Mouse (Mus musculus): ENCODE results near the gene Slc5a2. TPM values are rescaled to one million over a fixed set of nuclear protein-coding genes. Genes with fewer than 3 reads are reported as not detected.

The Slc5a2 gene
- polyA plus RNA-seq (2012; ENCODE audit: insufficient read depth, insufficient read length, missing spikeins) = not detected in 2 replicates

DNA sequence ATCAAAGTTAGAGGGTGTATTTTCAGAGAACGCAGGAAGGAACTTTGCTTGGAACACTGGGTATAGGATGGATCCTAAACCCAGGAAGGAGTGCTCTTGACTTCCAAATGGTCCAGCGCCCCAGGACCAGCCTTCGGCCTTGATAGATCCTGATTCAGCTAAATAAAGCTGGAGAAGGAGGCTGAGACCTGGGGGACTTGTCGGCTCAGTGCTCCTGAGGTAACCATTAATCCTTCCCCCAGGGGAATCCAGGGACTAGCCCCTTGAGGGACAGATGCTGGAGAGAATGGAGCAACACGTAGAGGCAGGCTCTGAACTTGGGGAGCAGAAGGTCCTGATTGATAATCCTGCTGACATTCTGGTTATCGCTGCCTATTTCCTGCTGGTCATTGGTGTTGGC is at the start of gene Slc5a2:
Slc5a2 (plus strand) TSS at position 247 of the 400 bp plus-strand sequence.
- Histone ChIP-seq H3K27ac (replicated peaks; ENCODE audit: low read depth, low read length) (no peak within 1 kb of the TSS), H3K4me1 (ENCODE audit: control insufficient read depth, insufficient read depth, insufficient read length, low read length) (no peaks in the 10 kb centered on the region), H3K4me3 (ENCODE audit: insufficient read depth, low read depth, low read length) (no peak within 1 kb of the TSS)

DNA sequence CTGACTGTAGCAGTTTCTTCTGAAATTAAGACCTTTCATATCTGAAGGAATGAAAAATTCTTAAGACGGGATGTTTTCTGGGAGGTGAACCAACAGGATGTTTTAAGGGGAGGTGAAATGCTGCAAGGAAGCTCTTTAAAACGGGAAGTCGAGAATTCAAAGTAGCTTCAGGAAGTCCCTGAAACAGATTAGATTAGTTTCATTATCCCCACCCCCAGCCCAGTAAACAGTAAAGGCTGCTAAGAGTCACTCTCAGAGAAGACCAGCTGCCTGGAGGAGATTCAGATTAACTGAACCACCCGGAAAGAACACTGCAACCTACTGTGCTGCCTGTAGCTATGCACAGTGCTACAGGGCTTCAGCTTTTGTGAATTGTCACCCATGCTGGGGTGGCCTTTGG is 45.5 kb upstream of the Slc5a2 start:
- Histone ChIP-seq H3K4me1 (ENCODE audit: control insufficient read depth, insufficient read depth, insufficient read length, low read length) (no peaks in the 10 kb centered on the region), H3K4me3 (ENCODE audit: insufficient read depth, low read depth, low read length) (no peak overlapping the region), H3K27ac (replicated peaks; ENCODE audit: low read depth, low read length) (no peak overlapping the region)

DNA sequence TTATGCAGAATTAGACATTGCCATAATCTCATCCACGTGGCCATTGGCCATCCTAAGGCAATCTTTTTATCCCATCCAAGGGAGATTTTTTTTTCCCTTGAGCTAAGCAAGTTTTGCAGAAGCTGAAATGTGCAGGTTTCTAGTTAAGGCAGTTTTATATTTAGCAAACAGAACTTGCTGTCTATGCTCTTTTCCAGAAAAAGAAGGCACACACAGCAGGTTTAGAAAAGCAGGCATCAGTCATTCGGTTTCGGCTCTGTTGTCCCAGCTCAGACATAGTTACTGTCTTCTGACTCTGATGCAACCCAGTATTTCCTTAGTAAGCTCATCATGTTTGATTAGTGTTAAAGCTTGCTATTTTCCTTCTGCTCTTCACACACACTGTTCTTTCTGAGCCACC is 44.5 kb upstream of the Slc5a2 start:
- Histone ChIP-seq H3K27ac (replicated peaks; ENCODE audit: low read depth, low read length) (no peak overlapping the region), H3K4me1 (ENCODE audit: control insufficient read depth, insufficient read depth, insufficient read length, low read length) (no peaks in the 10 kb centered on the region), H3K4me3 (ENCODE audit: insufficient read depth, low read depth, low read length) (no peak overlapping the region)

DNA sequence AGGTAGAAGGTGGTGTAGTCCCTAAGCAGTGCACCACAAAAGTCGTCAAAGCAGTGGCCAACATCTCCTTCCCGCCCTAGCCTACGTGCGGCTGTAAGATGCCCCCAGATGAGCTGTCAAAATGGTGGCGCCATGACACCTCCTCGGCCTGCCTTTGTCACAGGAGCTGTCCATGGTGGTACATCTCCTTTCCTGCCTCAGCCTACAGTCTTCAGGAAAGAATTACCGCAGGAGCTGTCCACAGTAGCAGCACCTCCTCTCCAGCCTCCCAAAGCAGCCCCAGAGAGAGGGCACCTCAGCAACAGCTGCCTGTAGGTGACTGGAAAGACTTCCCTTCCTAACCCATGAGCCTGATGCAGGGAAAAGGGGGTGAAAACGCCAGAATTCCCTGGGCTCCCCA is 33.7 kb upstream of the Slc5a2 start:
- Histone ChIP-seq H3K4me1 (ENCODE audit: control insufficient read depth, insufficient read depth, insufficient read length, low read length) (no peaks in the 10 kb centered on the region), H3K27ac (replicated peaks; ENCODE audit: low read depth, low read length) (no peak overlapping the region), H3K4me3 (ENCODE audit: insufficient read depth, low read depth, low read length) (no peak overlapping the region)

DNA sequence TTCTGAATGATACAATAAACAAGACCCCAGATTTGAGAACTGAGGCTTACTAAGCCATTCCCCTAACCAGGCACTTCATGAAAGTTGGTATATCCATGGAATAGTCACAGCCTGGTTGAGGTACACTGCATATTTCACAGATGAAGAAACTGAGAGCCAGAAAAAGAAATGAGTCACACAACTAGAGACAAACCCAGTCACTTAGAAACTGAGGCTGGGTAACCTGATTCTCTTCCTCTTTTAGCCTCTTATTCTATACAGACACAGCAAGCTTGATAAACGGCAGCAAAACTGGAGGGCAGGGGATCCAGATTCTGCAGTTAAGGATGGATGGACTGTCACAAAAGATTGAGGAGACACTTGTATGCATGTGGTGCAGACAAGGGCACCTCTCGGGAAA is 30.7 kb upstream of the Slc5a2 start:
- H3K27ac ChIP-seq (replicated peaks; ENCODE audit: low read depth, low read length) = no peak overlapping the region
- no peak overlapping the region for H3K4me3 ChIP-seq (ENCODE audit: insufficient read depth, low read depth, low read length)

DNA sequence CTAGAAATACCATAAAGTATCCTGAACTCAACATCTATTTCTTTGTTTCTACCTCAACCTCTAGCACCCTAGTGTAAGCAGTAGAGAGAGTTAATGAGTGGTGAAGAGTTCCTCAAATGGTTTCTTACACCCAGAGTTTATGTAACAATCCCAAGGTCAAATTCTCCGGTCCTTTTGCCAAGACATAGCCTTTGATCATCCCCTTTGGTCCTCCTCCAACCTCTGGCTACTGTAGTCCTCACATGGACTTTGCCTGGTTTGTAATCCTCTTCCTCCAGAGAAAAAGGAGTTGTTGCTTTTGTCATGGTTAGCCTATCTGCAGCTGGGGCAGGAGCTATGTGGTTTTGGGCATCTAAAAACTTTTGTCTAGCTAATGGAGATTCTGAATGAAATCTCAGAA is 30.0 kb upstream of the Slc5a2 start:
- Histone ChIP-seq H3K4me1 (ENCODE audit: control insufficient read depth, insufficient read depth, insufficient read length, low read length) (no peaks in the 10 kb centered on the region), H3K4me3 (ENCODE audit: insufficient read depth, low read depth, low read length) (no peak overlapping the region), H3K27ac (replicated peaks; ENCODE audit: low read depth, low read length) (no peak overlapping the region)

More for the DNA sequence above, 30.7 kb upstream of the Slc5a2 start:
- no peaks in the 10 kb centered on the region for H3K4me1 ChIP-seq (ENCODE audit: control insufficient read depth, insufficient read depth, insufficient read length, low read length)

DNA sequence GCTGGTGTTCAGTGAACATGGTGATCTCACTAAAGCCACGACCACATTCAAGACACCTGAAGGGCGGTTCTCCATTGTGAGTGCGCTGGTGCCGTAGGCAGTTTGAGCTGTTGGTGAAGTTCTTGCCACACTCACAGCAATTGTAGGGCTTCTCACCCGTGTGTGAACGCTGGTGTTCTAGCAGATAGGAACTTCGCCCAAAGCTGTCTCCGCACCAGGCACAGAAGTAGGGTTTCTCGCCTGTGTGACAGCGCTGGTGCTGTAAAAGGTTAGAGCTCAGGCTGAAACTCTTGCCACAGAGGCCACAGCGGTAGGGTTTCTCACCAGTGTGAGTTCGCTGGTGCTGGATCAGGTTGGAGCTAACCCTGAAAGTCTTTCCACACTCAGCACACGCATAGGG is 29.0 kb upstream of the Slc5a2 start:
- H3K4me1 ChIP-seq (ENCODE audit: control insufficient read depth, insufficient read depth, insufficient read length, low read length) = no peaks in the 10 kb centered on the region
- no peak overlapping the region for H3K27ac ChIP-seq (replicated peaks; ENCODE audit: low read depth, low read length)
- H3K4me3 ChIP-seq (ENCODE audit: insufficient read depth, low read depth, low read length) = no peak overlapping the region

DNA sequence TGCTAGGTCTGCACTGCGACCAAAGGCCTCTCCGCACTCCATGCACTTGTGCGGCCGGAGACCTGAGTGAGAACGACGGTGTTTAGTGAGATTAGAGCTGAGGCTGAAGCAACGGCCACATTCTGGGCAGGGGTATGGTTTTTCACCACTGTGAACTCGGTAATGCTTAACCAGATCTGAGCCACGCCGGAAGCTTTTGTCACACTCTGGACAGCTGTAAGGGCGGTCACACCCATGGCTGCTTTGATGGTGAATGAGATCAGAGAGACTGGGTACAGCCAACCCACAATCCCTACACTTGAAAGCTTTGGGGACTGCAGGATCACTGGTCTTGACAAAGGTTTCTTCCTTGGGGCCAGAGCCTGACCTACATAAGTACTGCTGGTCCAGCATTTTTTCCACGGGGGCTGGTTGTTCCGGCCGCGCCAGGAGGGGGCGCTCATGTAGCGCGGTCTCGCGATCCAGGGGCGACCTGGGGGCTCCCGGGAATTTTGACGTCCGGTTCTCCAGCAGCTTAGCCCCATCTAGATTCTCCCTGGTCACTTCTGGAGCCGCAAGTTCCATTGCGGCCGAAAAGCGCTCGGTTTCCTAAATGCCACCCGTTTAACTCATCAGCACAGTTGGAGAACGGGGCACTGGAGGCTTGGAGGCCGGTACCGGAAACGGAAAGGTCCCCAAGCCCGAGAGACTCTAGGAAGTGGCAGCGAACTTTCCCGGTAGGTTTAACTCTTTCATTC is 28.4 kb upstream of the Slc5a2 start, which contains the start of gene Armc5:
Armc5 (plus strand) TSS at position 487 of the 737 bp plus-strand sequence.
- peak within 1 kb of the TSS; percentile 94 for H3K27ac ChIP-seq (replicated peaks; ENCODE audit: low read depth, low read length)
- H3K4me1 ChIP-seq (ENCODE audit: control insufficient read depth, insufficient read depth, insufficient read length, low read length) = no peaks in the 10 kb centered on the region
- H3K4me3 ChIP-seq (ENCODE audit: insufficient read depth, low read depth, low read length) = peak within 1 kb of the TSS; percentile 70

DNA sequence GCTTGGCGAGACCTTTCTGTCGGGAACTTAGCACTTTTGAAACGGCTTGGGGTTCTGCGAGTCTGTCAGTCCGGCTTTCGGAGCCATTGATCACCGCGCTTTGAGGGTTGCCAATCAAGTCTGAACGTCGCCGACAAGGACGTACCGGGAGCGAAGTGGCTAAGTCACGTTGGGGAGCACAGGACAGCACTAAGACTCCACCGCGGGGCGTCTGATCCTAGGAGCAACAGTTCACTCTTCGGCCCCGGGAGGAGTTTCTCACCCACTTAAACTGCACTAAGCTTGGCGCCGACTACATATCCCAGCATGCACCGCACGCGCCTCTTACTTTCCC is 27.9 kb upstream of the Slc5a2 start:
- H3K27ac ChIP-seq (replicated peaks; ENCODE audit: low read depth, low read length) = peak overlapping the region; percentile 94
- no peaks in the 10 kb centered on the region for H3K4me1 ChIP-seq (ENCODE audit: control insufficient read depth, insufficient read depth, insufficient read length, low read length)
- peak overlapping the region; percentile 70 for H3K4me3 ChIP-seq (ENCODE audit: insufficient read depth, low read depth, low read length)

DNA sequence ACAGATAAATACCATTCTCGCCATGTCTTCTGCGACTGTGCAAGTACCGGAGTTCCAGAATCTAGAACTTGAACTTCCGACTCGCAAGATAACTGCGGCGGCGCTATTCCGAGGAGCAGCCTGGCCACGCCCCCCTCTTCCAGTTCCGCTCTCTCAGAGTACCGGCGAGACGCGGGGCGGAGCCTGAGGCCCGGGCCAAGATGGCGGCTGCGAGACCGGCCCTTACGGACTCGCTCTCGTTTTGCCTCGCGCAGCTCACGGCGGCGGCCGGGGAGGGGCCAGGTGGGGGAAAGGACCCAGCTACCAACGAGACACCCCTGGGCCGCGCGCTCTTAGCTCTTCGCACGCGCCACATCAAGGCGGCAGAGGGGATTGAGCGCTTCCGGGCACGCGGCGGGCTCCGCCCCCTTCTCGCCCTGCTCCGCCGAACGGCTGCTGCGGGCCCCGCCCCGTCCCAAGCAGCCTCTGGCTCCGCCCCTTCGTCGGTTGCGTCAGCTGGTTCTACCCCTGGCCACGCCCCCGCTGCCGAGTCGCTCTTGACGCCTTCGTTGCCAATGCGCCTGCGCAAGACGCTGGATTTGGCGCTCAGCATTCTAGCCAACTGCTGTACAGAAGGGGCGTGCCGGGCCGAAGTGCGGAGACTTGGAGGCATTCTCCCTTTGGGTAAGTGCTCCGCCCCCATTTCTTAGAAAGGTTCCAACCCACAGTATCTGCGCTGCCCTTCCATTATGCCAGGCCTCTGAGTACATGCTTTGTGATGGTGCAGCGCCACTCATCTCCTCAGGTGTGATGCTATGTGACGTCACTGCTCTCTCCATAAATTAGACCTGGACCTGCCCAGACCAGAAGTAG is 27.3 kb upstream of the Slc5a2 start, which contains the start of gene 9130023H24Rik:
9130023H24Rik (minus strand) TSS at position 105 of the 852 bp plus-strand sequence.
- peak within 1 kb of the TSS; percentile 70 for H3K4me3 ChIP-seq (ENCODE audit: insufficient read depth, low read depth, low read length)
- peak within 1 kb of the TSS; percentile 94 for H3K27ac ChIP-seq (replicated peaks; ENCODE audit: low read depth, low read length)
- no peaks in the 10 kb centered on the region for H3K4me1 ChIP-seq (ENCODE audit: control insufficient read depth, insufficient read depth, insufficient read length, low read length)

DNA sequence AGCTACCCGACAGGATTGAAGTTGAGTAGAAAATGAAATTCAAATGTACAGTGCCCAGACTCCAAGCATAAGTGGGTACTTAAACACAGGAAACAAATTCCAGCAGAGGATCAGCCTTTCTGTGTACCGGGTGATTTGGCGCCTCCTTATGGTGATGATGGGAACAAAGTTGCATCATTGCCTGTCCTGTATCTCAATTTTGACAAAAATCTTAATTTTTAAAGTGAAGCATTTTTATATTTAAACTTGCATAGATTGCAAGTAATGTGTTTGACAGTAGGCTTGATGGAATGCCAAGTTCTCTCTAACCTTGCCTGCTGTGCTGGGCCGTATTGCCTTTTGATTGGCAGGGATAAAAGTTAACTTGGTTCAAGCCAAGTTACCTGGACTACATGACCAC is 26.5 kb upstream of the Slc5a2 start:
- Histone ChIP-seq H3K4me1 (ENCODE audit: control insufficient read depth, insufficient read depth, insufficient read length, low read length) (no peaks in the 10 kb centered on the region), H3K4me3 (ENCODE audit: insufficient read depth, low read depth, low read length) (no peak overlapping the region), H3K27ac (replicated peaks; ENCODE audit: low read depth, low read length) (no peak overlapping the region)

DNA sequence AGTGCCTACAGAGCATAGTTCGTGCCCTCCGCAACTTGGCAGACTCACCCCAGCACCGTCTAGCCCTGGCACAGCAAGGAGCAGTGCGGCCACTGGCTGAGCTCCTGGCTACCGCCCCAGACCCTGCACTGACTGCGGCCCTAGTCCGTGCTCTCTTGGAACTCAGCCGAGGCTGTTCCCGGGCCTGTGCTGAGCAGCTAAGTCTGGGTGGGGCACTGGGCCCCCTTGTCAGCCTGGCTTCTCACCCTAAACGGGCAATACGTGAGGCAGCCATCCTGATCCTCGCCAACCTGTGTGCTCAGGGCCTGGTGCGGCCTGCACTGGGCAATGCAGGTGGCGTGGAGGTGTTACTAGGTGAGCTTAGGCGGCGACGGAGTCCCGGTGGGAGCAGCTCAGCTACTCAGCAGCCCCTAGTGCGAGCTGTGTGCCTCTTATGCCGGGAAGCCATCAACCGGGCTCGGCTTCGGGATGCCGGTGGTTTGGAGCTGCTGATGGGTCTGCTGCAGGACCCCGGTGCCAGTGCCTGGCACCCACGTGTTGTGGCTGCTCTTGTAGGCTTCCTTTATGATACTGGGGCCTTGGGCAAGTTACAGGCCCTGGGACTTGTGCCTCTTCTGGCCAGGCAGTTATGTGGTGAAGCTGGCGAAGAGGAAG is 25.2 kb upstream of the Slc5a2 start:
- H3K27ac ChIP-seq (replicated peaks; ENCODE audit: low read depth, low read length) = no peak overlapping the region
- no peaks in the 10 kb centered on the region for H3K4me1 ChIP-seq (ENCODE audit: control insufficient read depth, insufficient read depth, insufficient read length, low read length)
- no peak overlapping the region for H3K4me3 ChIP-seq (ENCODE audit: insufficient read depth, low read depth, low read length)

DNA sequence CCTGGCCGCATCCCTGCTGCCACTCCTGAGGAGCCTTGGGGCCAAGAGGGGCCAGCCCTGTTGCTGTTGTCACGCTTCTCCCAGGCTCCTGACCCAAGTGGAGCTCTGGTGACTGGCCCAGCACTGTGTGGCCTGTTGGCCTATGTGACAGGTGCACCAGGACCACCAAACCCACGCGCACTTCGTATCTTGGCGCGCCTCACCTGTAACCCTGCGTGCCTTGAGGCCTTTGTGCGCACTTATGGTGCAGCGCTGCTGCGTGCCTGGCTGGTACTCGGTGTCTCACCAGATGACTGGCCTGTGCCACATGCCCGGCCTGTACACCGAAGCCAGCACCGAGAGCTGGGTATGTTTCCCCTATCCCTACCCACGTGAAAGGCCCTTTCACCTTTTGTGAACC is 23.1 kb upstream of the Slc5a2 start:
- H3K27ac ChIP-seq (replicated peaks; ENCODE audit: low read depth, low read length) = no peak overlapping the region
- H3K4me3 ChIP-seq (ENCODE audit: insufficient read depth, low read depth, low read length) = no peak overlapping the region
- peaks cover 3% of the 10 kb centered on the region; the same call in 1 of the 2 replicates for H3K4me1 ChIP-seq (ENCODE audit: control insufficient read depth, insufficient read depth, insufficient read length, low read length)

DNA sequence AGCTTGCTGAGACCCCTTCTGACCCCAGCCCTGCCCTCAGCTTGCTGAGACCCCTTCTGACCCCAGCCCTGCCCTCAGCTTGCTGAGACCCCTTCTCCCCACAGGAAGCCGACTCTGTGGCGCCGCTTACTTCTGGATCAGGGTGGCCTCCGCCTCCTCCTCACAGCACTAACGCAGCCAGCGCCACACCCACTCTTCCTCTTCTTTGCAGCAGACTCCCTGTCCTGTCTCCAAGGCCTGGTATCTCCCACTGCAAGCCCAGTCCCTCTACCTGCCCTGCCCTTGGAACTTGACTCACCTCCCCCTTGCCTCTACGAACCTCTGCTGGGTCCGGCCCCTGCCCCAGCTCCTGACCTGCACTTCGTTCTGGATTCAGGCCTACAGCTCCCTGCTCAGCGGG is 21.5 kb upstream of the Slc5a2 start:
- Histone ChIP-seq H3K4me3 (ENCODE audit: insufficient read depth, low read depth, low read length) (no peak overlapping the region), H3K27ac (replicated peaks; ENCODE audit: low read depth, low read length) (no peak overlapping the region), H3K4me1 (ENCODE audit: control insufficient read depth, insufficient read depth, insufficient read length, low read length) (peaks cover 3% of the 10 kb centered on the region; the same call in 1 of the 2 replicates)

DNA sequence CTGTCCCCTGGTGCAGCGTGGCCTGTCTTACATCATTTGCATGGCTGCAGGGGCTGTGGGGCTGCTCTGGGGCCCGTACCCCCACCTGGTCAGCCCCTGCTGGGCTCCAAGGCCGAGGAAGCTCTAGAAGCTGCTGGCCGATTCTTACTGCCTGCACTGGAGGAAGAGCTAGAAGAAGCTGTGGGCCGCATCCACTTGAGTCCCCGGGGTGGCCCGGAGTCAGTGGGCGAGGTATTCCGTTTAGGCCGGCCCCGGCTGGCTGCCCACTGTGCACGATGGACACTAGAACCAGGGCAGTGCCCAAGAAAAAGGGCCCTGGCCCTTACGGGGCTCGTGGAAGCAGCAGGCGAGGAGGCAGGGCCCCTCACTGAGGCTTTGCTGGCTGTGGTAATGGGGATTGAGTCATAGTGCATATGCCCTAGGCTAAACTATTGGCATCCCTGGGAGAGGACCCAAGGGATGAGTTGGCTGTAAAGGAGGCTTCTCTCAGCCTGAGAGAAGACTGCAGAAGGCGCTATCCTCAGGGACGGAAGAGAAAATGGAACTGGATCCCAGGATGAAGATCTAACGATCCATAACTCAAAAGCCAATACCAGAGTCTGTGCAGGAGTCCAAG is 20.9 kb upstream of the Slc5a2 start:
- no peak overlapping the region for H3K27ac ChIP-seq (replicated peaks; ENCODE audit: low read depth, low read length)
- no peak overlapping the region for H3K4me3 ChIP-seq (ENCODE audit: insufficient read depth, low read depth, low read length)
- peaks cover 3% of the 10 kb centered on the region; the same call in 1 of the 2 replicates for H3K4me1 ChIP-seq (ENCODE audit: control insufficient read depth, insufficient read depth, insufficient read length, low read length)
